8 mouse cellular contexts compared by ENCODE assay signal in the genomic region with DNA sequence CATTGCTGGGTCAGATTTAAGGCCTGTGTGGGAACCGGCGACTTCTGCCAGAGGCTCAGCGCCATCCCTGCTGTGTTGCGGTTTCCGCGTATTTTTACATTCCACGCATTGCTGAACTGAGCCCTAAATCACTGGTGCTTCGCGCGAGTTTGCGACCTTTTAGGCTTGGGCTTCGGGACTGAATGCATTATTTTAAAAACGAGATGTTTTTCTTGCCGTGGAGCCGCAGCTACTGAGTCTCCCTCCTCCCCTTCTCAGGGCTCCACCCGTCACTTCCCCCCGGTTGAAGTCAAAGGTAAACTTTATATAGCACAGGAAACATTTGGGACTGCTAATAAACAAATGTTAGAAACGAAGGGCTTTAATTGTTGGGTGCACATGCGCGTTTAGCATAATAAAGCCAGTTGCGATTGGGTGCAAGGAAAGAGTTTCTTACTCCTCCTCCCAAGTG.
A peak's percentile ranks its signal among the peaks of the same experiment; 100 is the strongest.
DNase-seq lines count a peak whose midpoint lies in the region; ATAC-seq lines count a peak whose summit lies in the region.

No protein-coding gene starts in this region.

- no peaks in the 10 kb centered on the region for H3K27me3 ChIP-seq in embryonic facial prominence, embryonic 11.5 days (ENCODE audit: control insufficient read depth, insufficient read depth, low read length)
- H3K27me3 ChIP-seq in kidney, embryonic 14.5 days (ENCODE audit: control insufficient read depth, insufficient read depth, low read length): no peaks in the 10 kb centered on the region

- no peaks in the 10 kb centered on the region for H3K36me3 ChIP-seq in embryonic facial prominence, embryonic 11.5 days (replicated peaks; ENCODE audit: control insufficient read depth, insufficient read depth, low read depth, low read length)
- H3K36me3 ChIP-seq in kidney, embryonic 14.5 days (ENCODE audit: control insufficient read depth, insufficient read depth, low read length): no peaks in the 10 kb centered on the region

- peak; percentile 93 for DNase-seq in heart, adult 11 months
- DNase-seq in heart, postnatal 10 days: no peak
- peak; percentile 51 for DNase-seq in embryonic facial prominence, embryonic 11.5 days (ENCODE audit: low spot score)
- DNase-seq in mesoderm, embryonic 11.5 days (ENCODE audit: low read depth, low spot score): peak; percentile 75
- no peak for DNase-seq in frontal cortex, postnatal 14 days (ENCODE audit: low spot score in 2 of 2)
- DNase-seq in cerebellum, postnatal 10 days: no peak
- DNase-seq in urinary bladder, adult 18-20 months (ENCODE audit: low spot score in 2 of 2): no peak

- no peak overlapping the region for H3K9ac ChIP-seq in embryonic facial prominence, embryonic 11.5 days (replicated peaks; ENCODE audit: low read length)
- H3K9ac ChIP-seq in kidney, embryonic 14.5 days (ENCODE audit: low read depth, low read length): no peak overlapping the region

- intact Hi-C loops in heart, postnatal 10 days (cut with DNase I): loop anchor here (2.0 kb wide), 1 partner anchor 17 kb away; no protein-coding TSS in a partner anchor

- peak overlapping the region; percentile 23 for H3K4me2 ChIP-seq in embryonic facial prominence, embryonic 11.5 days (ENCODE audit: low read depth, low read length)
- peak overlapping the region; percentile 15 for H3K4me2 ChIP-seq in kidney, embryonic 14.5 days (replicated peaks; ENCODE audit: low read depth, low read length)

- peak overlapping the region; percentile 22; the same call in 1 of the 2 replicates for H3K27ac ChIP-seq in embryonic facial prominence, embryonic 11.5 days (replicated peaks; ENCODE audit: low read depth, low read length)
- peak overlapping the region; percentile 88 for H3K27ac ChIP-seq in kidney, embryonic 14.5 days (ENCODE audit: low read depth, low read length)

- 25% methylated on average over 21 of the region's 21 CpGs for WGBS in embryonic facial prominence, embryonic 11.5 days
- WGBS in kidney, embryonic 14.5 days: 24% methylated on average over 21 of the region's 21 CpGs

- no peak overlapping the region for H3K4me3 ChIP-seq in embryonic facial prominence, embryonic 11.5 days (ENCODE audit: low read depth, low read length)
- peak overlapping the region; percentile 1 for H3K4me3 ChIP-seq in kidney, embryonic 14.5 days (ENCODE audit: low read length)

- no peak for ATAC-seq in embryonic facial prominence, embryonic 11.5 days (replicated peaks; ENCODE audit: insufficient number of reproducible peaks, low FRiP score, low TSS enrichment, low read depth)
- peak; percentile 77 for ATAC-seq in kidney, embryonic 14.5 days (ENCODE audit: low FRiP score, low TSS enrichment)

- H3K4me1 ChIP-seq in embryonic facial prominence, embryonic 11.5 days (ENCODE audit: control insufficient read depth, insufficient read depth, low read length): no peaks in the 10 kb centered on the region
- H3K4me1 ChIP-seq in kidney, embryonic 14.5 days (ENCODE audit: control insufficient read depth, insufficient read depth, low read length): peaks cover 11% of the 10 kb centered on the region; the same call in 1 of the 2 replicates

- H3K9me3 ChIP-seq in embryonic facial prominence, embryonic 11.5 days (replicated peaks; ENCODE audit: control insufficient read depth, low read length): no peaks in the 10 kb centered on the region
- H3K9me3 ChIP-seq in kidney, embryonic 14.5 days (ENCODE audit: control insufficient read depth, low read length): no peaks in the 10 kb centered on the region

Comparison
In these comparisons a context has a peak if more than half of its experiments do, and no peak if none do; other contexts are left out.
1. DNase-seq: peak in heart, adult 11 months (single experiment), embryonic facial prominence, embryonic 11.5 days (single experiment) and mesoderm, embryonic 11.5 days (single experiment); none in heart, postnatal 10 days (0 of 2), frontal cortex, postnatal 14 days (0 of 2), cerebellum, postnatal 10 days (0 of 2) and urinary bladder, adult 18-20 months (0 of 2).